Mouse (Mus musculus) mouse trophoblast stem cell (cell line): ENCODE measurements at regions not wholly inside any gene's neighbourhood (a gene's known extent, or its start where the extent isn't known, plus 50 kb on each side); places are given as distances from the start of the nearest gene placed in this dataset.

Experiments
- in situ Hi-C, 2 experiments: fragments of 300-500 bp; cut with MseI, MboI; formaldehyde crosslinking; loops; 2 replicates in 1 of 2; 3 replicates in 1 of 2; pipeline ENCODE4 v1.15.1; 2025

DNA sequence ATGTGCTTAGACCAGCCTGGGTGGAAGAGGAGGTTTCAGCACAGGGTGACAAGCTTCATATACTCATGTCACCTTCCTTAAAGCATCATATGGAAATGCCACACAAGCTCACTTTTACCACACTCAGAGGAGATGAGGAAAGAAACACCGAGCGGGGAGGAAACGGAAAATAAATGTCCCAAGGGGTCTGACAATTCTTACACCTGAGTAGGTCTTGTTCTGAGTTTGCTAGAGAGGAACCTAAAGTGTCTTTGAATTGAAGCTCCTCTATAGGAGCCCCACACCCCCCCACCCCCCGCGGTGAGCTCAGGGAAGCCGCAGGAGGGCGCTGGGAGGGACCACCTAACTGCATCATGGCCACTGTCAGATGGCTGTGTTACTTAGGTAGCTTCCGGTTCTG, 124.7 kb upstream of the Ado start:
- in situ Hi-C loops = no loop called here

DNA sequence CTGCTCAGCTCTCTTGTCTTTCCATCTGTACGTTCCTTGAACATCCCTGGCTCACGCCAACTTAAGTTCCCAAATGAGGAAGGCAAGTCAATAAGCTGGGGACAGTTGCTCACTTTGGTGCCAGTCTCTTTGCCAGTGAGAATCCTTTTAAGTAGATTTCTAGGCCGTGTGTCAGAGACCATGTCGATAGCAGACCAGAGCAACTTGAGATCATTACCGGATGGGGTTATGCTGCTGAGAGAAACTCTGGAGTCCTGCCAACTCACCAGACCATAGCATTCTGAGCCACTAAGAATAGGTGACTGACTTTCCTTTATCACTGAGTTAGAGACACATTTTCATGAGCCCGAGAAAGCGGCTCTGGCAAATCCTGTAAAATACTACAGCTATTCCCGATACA, 123.5 kb upstream of the Ado start:
- in situ Hi-C loops = no loop called here

DNA sequence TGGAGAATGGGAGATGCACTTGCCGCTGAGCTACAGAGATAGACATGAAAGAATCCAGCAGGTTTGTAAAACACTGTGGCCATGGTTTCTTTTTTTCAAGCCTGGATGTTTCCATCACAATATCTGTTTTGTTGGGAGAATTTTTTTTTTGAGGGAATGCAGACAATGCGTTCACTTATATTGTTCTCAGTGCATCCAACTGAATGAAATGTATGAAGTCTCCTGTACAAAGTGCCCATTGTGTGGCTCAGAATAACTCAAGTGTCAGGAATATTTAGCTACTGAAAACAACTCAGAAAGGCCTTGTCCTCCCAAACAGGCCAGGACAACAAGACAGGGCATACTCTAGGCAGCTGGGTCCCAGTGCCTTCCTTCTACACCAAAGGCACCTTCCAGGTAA, 120.3 kb upstream of the Ado start:
- in situ Hi-C loops = no loop called here

DNA sequence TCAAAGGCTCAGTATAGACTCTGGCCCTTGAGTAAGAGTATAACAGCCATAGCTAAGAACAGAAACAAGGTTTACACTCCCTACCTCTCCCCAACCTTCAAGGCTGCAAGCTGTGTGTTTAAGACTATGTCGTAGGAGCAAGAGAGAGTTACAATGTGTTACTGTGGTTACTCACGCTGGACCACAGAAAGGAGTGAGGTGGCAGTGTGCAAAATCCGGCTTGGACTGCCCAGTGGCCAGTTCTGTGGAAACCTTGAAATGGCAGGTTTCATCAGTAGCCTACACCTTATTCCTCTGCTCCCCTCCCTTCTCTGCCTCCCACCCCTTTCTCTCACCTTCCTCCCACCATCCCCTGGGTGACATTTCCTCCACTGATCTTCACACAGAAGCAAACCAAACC, 114.3 kb upstream of the Ado start:
- in situ Hi-C loops = no loop called here

DNA sequence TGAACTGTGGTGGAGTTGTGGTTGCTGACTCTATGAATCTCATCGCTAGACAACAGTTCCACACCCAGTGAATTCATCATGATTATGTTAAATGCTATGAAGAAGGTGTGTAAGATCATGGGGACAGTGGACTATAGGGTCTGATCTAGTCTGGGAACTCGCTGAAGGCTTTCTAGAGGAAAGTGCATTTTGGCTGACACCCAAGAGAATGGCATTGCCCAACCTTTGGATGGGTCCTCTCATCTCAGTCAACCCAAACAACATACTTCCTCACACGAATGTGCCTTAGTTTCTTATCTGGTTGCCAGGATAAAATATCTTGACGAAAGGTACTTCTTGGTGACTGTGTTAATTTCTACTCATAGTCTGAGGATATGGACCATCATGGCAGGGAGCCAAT, 112.9 kb upstream of the Ado start:
- in situ Hi-C loops = no loop called here

DNA sequence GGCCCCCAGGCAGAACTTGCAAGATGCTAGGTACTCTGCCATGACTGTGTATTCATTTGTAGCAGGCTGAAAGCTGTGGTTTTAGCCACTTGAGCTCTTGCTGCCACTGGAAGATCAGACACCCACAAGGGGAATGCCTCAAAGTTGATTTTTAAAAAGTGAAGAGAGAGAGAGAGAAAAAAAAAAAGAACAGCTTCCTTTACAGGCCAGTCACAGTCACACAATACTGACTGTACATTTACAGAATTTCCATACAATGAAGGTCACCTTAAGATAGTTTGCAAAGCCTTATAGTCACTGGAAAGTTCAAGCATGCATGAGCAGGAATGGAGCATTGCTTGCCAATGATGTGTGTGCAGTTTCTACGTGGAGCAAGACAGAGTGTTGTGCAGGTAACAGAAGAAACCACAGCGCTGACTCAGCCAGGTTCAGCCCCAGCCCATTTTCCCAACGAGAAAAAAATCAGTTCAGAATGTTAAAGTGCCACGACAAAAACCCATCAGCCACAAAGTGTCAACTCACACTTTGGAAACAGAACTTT, 109.3 kb upstream of the Ado start:
- in situ Hi-C loops = no loop called here

DNA sequence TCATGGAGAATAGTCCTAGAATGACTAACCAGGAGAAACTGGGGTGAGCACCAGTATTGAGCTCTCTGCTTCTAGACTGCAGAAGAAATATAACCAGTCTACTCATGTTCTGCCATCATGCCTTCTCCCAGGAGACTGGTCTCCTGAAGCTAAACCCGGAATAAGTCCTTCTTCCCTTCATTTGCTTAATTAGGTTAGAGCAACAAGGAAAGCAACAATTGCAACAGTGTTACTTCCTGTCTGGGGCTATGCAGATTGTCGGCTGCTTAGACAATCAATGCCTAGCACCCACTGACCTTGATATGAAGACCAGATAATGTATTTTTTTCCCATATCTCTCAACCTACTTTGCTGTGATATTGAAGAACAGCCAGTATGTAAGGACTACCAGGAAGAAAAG, 108.5 kb upstream of the Ado start:
- in situ Hi-C loops = no loop called here

DNA sequence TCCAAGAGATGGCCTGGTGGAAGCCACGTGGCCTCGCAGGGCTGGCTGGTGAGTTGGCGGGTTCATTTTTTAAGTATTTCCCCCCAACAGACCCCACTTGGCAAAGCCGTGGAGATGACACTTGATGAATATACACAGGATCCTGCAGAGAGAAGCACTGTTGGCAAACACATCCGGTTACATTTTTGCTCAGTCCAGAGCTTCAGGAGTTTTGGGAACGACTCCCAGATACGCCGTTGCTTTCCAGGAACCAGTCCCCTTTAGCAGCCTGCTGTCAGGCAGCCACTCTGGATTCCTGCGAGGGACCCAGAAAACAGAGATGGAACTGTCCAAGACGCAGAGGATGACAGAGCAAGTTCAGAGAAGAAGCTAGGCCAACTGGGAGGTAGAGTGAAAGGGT, 105.8 kb upstream of the Ado start:
- in situ Hi-C loops = no loop called here

DNA sequence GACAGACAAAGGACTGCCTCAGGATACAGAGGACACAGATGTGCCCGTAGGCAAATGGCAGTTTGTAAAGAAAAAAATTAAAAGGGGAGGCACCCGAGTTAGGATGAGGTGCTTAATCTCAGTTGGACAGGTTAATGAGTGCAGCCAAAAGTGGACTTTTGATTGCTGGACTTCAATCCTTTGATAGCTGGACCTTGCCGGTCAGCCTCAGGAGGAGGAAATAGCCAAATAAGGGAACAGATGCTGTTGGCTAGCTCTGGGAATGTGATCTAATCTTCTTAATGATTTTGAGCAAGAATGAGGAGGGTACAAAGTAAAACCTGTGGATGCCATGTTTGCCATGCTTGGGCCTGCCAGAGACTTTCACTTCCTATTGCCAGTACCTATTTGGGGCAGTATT, 103.5 kb upstream of the Ado start:
- in situ Hi-C loops = no loop called here

DNA sequence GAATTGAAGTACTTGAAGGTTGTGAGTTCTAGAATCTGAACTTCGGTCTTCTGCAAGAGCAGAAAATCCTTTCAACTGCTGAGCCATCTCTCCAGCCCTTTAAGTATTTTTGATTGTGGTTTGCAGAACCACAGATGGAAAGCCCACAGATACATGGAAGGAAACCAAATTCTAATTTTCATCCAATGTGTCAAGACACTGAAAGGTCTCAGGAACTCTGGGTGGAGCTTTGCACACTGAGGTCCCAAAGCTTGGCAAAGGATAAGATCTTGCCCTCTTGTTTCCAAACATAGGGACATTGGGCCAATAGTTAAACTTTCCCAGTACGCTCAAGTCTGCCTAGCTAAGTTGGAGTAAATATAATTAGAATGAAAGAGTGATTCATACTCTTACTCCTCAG, 102.6 kb upstream of the Ado start:
- in situ Hi-C loops = no loop called here

DNA sequence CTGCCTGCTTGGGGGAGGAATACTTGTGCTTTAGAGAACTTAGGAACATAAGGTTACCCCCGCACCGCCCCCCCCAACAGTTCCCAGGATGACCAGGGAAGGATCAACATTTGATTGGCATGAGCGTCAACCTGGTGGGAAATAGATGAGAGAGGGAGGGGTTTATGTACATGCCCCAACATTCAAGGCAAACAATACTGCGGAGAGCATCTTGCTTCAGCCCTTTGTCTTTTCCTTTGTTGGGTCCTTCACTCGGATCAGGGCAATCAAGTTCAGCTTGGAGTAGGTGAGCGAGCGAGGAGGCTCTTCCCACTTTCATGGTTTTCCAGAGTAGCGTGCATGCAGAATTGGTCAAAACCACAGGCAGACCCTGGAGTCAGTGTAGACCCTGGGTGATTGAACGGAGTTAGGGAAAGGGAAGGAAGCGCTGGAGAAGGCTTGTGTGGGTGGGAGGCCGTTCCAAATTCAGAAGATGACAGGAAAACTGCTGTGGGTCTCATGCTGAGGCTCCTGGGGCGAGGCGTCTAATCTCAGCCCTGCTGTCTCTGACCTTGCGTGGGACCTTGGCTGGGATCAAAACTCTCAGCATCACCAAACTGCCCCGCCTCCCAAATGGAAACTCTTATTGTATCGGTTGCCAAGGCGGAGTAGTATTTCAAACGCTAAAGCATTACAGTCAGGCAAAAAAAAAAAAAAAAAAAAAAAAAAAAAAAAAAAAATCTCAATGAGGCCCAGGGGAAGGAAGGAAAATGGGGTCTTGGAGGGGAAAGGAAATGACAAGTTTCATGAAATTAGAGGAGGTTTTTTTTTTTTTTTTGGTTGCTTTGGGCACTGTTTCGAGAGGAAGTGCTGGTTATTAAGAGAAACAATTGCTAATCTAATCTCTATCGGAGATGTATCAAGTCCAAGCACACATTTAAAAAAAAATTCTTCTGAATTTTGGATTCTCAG, 99.3 kb upstream of the Ado start:
- in situ Hi-C loops = no loop called here

DNA sequence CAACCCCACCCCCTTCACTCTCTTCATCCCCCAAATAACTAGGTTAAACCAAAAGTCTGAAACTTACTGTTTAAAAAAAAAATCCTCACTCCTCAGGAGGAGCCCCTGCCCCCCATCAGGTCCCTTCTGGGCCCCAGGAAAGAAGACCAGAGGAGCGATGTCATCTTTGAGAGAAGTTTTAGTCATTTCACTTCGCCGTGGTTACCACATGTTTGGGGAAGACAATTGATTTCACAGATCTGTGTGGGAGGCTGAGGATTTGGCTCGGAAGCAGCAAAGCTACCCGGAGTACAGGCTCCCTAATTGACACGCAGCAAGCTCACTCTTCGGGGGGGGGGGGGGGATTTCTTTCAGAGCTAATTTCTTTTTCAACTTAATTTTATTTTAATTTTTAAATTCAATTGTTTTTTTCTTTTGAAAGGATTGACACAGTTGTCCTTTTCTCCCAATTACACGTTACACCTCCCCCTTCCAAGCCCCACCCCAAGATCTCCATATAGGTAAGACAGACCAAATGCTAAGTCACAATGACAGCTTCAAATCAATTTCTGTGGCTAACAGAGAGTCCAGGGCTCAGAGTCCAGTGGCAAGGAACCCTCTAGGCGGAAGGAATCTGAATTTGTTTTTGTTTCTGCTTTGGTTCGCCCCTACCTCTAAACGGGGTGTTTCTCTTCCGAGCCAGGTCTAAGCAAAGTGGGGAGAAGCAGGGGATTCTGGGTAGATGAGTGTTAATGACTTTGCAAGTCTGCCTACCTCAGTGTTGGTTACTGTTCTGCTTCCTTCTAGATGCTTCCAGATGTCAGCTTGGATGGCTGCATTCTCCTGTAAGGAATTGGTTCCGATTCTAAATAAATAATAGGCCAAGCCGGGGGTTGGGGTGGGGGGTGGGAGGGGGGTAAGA, 98.2 kb upstream of the Ado start:
- in situ Hi-C loops = no loop called here

DNA sequence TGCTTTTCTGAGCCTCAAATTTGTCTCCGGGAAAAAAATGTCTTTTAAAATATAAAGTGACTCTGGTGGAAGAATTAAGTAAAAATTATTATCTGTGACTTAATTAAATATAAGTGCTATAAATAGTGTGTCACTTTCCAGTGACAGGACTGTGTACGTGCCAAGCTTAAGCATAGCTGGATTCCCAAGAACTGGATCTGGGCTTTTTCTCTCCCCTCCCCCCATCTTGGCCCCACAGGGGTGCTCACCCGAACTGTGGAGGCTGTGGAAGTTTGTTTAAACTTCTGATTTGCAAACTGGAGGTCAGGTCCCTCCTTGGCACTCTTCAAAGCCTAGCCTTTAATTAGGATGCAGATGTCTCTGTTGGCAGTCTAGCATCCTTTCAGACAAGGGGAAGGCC, 97.1 kb upstream of the Ado start:
- in situ Hi-C loops = no loop called here

DNA sequence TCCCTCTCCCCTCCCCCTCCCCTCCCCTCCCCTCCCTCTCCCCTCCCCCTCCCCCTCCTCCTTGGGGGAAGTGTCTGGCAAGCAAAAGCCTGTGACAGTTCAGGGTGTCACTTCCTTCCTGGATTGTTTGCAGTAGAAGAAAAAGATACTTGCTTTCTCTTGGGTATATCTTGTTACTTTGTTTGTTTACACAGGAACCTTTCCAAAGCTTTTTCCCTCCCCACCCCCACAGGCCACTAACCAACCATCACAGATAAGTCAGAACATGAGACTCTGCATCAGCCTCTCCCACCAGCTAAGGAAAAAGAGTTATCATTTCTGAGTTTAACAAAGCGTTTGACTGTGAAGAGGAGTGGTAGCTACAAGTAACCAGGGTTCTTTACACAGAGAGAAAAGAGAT, 95.5 kb upstream of the Ado start:
- in situ Hi-C loops = no loop called here

DNA sequence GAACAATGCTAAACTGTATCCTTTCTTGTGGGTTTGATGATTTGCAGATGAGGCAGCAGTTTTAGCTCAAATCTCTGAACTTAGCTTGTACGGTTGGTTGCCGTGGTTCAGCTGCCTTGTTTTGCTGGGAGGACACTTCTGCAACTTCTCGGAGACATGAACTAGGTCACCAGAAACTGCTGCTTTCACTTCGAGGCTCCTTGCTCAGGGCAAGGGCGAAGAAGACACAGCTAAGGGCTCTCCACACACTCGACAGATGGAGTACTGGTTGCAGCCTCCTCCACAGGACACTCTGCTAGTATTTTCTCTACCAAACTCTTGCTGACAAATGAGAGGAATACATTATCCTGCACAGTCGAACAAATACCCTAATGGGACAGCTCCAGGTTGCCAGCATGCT, 94.9 kb upstream of the Ado start:
- in situ Hi-C loops = no loop called here

DNA sequence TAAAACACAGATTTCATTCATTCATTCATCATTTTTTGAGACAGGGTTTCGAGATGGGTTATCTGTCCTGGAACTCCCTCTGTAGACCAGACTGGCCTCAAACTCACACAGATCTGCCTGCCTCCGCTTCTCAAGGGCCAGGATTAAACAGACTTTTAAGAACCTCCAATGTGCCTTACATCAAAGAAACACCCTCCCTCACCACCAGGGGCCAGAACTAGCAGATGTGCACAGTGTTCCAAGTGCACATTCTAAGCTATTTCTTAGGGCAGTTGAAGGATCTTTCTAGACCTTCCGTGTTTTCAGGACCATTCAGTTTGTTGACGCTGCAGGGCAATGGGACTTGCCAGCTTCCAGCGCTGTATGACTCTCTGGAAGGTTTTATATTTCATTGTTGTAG, 88.6 kb upstream of the Ado start:
- in situ Hi-C loops = no loop called here

DNA sequence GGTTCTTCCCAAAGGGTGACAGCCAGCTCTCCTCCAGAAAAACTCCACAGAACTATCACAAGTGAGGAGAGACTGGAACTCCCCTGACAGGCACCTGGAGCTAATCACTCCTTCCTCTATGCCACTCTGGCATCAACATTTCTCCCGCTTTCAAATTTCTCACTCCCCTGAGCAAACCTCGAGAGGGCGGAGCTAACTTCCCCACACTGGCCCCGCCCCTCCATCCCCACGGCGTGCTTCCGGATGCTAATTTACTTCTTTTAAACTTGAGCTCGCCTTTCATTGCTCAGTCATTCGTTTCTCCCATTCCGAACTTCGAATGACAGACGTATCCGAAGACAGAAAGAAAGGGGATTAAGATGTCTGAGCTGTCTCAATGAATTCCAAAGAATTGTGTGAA, 87.8 kb upstream of the Ado start:
- in situ Hi-C loops = no loop called here

DNA sequence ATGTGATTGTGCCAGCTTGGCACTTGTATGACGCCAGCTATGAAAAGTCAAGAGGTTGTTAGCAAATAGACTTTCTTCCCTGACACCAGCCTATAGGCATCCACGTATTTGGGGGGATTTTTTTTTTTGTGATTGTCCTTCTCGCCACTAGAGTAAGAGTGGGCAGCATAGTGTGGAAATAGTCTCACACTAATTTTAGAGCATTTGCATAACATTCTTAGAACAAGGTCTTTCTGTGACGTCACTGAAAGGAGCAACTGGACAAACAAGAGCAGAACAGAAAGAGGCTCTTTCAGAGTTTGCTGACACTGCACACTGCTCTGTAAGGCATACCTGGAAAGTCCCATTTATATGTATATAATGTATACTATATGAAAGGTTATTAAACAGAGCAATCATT, 86.0 kb upstream of the Ado start:
- in situ Hi-C loops = no loop called here

DNA sequence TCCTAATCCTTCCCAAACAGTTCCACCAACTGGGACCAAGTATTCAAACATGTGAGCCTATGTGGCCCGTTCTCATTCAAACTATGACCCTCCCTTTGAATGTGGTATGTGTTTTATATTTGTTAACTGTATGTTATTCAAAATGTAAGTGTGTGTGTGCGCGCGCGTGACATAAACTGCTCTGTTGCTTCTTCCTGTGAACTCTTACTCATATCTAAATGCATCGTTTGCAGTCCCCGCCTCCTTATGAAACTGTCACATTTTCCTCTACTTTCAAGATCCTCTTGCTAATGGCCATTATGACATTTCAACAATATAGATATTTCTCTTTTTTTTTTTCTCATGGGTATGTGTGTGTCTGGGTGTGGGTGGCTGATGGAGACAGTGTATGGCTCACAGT, 84.3 kb upstream of the Ado start:
- in situ Hi-C loops = no loop called here

DNA sequence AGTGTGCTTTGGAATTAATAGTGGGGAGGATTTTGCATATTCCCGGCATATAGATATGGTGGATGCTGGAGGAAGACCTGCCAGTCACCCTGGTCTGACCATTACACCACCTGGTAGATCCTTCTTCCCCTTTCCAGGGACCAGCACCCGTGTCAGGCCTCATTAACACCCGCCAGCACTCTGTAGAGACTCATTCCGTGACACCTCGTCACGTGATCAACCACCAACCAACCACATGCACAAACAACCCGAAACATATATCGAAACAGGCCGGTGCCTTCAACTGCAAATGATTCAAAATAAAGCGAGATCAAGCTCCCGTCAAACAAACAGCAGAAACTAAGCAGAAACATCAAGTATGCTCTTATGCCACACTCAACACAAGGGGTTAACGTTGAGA, 74.6 kb upstream of the Ado start:
- in situ Hi-C loops = no loop called here

DNA sequence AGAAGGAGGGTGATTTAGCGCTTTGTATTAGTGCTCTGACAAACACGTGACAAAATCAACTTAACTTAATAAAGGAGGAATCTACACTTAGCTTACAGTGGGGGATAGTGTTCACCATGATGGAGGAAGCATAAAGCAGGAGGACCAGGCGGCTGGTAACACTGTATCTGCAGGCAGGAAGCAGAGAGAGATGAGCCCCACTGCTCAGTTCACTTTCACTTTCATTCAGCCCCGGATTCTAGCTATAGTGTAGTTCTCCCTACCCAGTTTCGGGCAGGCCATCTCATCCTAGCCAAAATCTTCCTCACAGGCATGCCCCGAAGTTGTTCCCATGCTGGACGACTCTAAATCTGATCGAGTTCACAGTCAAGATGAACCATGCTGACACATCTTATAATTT, 71.3 kb upstream of the Ado start:
- in situ Hi-C loops = no loop called here

DNA sequence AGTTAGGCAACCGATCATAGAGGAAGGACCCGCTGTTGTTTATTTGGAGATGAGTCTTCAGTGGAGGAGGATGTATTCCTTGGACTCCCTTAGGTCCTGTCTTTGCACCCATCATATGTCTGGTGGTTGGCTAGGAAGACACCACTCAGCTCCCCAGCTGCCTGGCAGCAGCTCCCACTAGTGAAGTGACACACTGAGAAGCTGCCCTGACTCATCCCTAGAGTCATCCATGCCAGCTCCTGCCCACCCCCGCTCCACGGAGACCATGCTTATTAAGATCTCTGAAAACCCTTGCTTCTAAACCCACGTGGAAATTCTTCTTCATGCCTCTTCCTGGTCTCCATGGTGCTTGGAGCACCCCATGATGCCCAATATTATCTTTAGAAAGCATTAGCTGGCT, 69.4 kb upstream of the Ado start:
- in situ Hi-C loops = no loop called here

DNA sequence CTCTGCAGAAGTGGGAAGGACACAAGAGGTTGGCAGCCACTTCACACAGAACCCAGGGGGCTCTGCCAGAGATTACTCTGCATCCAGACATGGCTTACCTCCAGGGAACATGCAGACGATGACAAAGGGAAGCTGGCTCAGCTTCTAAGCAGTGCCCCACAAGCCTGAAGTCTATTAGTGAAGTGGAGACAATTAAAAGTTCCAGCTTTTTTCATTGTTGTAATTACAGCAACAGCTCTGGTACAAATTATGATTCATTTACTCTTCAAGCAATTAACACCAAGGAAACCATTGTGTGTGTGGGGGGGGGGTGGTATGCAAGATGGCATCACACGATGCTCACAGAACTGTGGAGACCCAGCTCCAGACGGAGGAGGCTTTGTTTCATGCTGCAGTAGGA, 66.3 kb upstream of the Ado start:
- in situ Hi-C loops = no loop called here
